Mouse (Mus musculus): ENCODE data around the gene Fezf1. TPM values are rescaled to one million over a fixed set of nuclear protein-coding genes. Genes with fewer than 3 reads are reported as not detected.

Gene Fezf1
- total and polyA plus RNA-seq, 3 experiments = not detected

GRCm38 (mm10) chr6:23211499-23211898, 36.7 kb downstream of the Fezf1 start:
- Histone ChIP-seq H3K4me3 (ENCODE audit: control insufficient read depth in 1 of 2, insufficient read depth in 1 of 2, low read depth in 2 of 2, low read length in 2 of 2) (no peak overlapping the region), H3K36me3 (ENCODE audit: control insufficient read depth in 1 of 2, insufficient read depth in 2 of 2, low read length in 2 of 2) (no peaks in the 10 kb centered on the region)

GRCm38 (mm10) chr6:23207791-23208190, 40.4 kb downstream of the Fezf1 start:
- DNase-seq (ENCODE audit: low read depth, low spot score) = no peak
- H3K36me3 ChIP-seq (ENCODE audit: control insufficient read depth in 1 of 2, insufficient read depth in 2 of 2, low read length in 2 of 2) = no peaks in the 10 kb centered on the region
- no peaks in the 10 kb centered on the region for H3K4me1 ChIP-seq (ENCODE audit: control insufficient read depth in 1 of 2, insufficient read depth in 2 of 2, low read length in 2 of 2)

More at GRCm38 (mm10) chr6:23211499-23211898, 36.7 kb downstream of the Fezf1 start:
- Histone ChIP-seq H3K4me1 (ENCODE audit: control insufficient read depth in 1 of 2, insufficient read depth in 2 of 2, low read length in 2 of 2) (no peaks in the 10 kb centered on the region), H3K79me2 (ENCODE audit: control insufficient read depth, insufficient read depth, low read length, poor library complexity) (no peaks in the 10 kb centered on the region), H3K9me3 (replicated peaks; ENCODE audit: insufficient read depth, low read length) (no peaks in the 10 kb centered on the region), H3K27me3 (ENCODE audit: control insufficient read depth in 1 of 2, insufficient read depth in 2 of 2, low read length in 2 of 2) (no peaks in the 10 kb centered on the region), H3K27ac (ENCODE audit: control insufficient read depth, low read depth, low read length) (no peak overlapping the region), H3K9ac (ENCODE audit: control insufficient read depth, low read depth, low read length, poor library complexity, severe bottlenecking) (no peak overlapping the region)
- TF ChIP-seq RAD21 (IDR thresholded peaks at IDR 0.05; ENCODE audit: low read depth, low read length) (no peak), TAL1 (IDR thresholded peaks at IDR 0.05; ENCODE audit: low read length) (no peak), KAT2A (conservative IDR thresholded peaks at IDR 0.05; ENCODE audit: low read depth, low read length) (no peak), MAZ (IDR thresholded peaks at IDR 0.05; ENCODE audit: low read depth, low read length) (no peak), ZKSCAN1 (IDR thresholded peaks at IDR 0.05; ENCODE audit: low read depth, low read length) (no peak), ZNF384 (IDR thresholded peaks at IDR 0.05; ENCODE audit: low read depth, low read length) (no peak), CTCF (IDR thresholded peaks at IDR 0.05 in 2 of 3, conservative IDR thresholded peaks at IDR 0.05 in 1 of 3; ENCODE audit: control insufficient read depth in 1 of 3, insufficient read depth in 1 of 3, low read depth in 2 of 3, low read length in 3 of 3, poor library complexity in 1 of 3, severe bottlenecking in 1 of 3) (no peak), TCF12 (IDR thresholded peaks at IDR 0.05; ENCODE audit: low read depth, low read length) (no peak), EP300 (IDR thresholded peaks at IDR 0.05; ENCODE audit: low read depth in 1 of 2, low read length in 2 of 2) (no peak), ELF1 (IDR thresholded peaks at IDR 0.05; ENCODE audit: low read depth, low read length) (no peak), MYC (IDR thresholded peaks at IDR 0.05; ENCODE audit: low read depth, low read length) (no peak), GABPA (IDR thresholded peaks at IDR 0.05; ENCODE audit: low read depth, low read length) (no peak)
- DNase-seq (ENCODE audit: low read depth, low spot score) = no peak

GRCm38 (mm10) chr6:23202630-23203029, 45.5 kb downstream of the Fezf1 start:
- no peak for DNase-seq (ENCODE audit: low read depth, low spot score)
- no peaks in the 10 kb centered on the region for H3K79me2 ChIP-seq (ENCODE audit: control insufficient read depth, insufficient read depth, low read length, poor library complexity)
- no peaks in the 10 kb centered on the region for H3K4me1 ChIP-seq (ENCODE audit: control insufficient read depth in 1 of 2, insufficient read depth in 2 of 2, low read length in 2 of 2)
- H3K27me3 ChIP-seq (ENCODE audit: control insufficient read depth in 1 of 2, insufficient read depth in 2 of 2, low read length in 2 of 2) = no peaks in the 10 kb centered on the region
- no peak overlapping the region for H3K9ac ChIP-seq (ENCODE audit: control insufficient read depth, low read depth, low read length, poor library complexity, severe bottlenecking)
- H3K36me3 ChIP-seq (ENCODE audit: control insufficient read depth in 1 of 2, insufficient read depth in 2 of 2, low read length in 2 of 2) = no peaks in the 10 kb centered on the region
- H3K27ac ChIP-seq (ENCODE audit: control insufficient read depth, low read depth, low read length) = no peak overlapping the region
- no peaks in the 10 kb centered on the region for H3K9me3 ChIP-seq (replicated peaks; ENCODE audit: insufficient read depth, low read length)
- no peak overlapping the region for H3K4me3 ChIP-seq (ENCODE audit: control insufficient read depth in 1 of 2, insufficient read depth in 1 of 2, low read depth in 2 of 2, low read length in 2 of 2)
- TF ChIP-seq KAT2A (conservative IDR thresholded peaks at IDR 0.05; ENCODE audit: low read depth, low read length) = no peak

More at GRCm38 (mm10) chr6:23207791-23208190, 40.4 kb downstream of the Fezf1 start:
- Histone ChIP-seq H3K27ac (ENCODE audit: control insufficient read depth, low read depth, low read length) (no peak overlapping the region), H3K9me3 (replicated peaks; ENCODE audit: insufficient read depth, low read length) (no peaks in the 10 kb centered on the region), H3K9ac (ENCODE audit: control insufficient read depth, low read depth, low read length, poor library complexity, severe bottlenecking) (no peak overlapping the region), H3K27me3 (ENCODE audit: control insufficient read depth in 1 of 2, insufficient read depth in 2 of 2, low read length in 2 of 2) (no peaks in the 10 kb centered on the region), H3K4me3 (ENCODE audit: control insufficient read depth in 1 of 2, insufficient read depth in 1 of 2, low read depth in 2 of 2, low read length in 2 of 2) (no peak overlapping the region), H3K79me2 (ENCODE audit: control insufficient read depth, insufficient read depth, low read length, poor library complexity) (no peaks in the 10 kb centered on the region)
- no peak for TF ChIP-seq MAFK (IDR thresholded peaks at IDR 0.05; ENCODE audit: borderline replicate concordance, low read depth, low read length)
- no peak for TF ChIP-seq TAL1 (IDR thresholded peaks at IDR 0.05; ENCODE audit: low read length)
- no peak for TF ChIP-seq ELF1 (IDR thresholded peaks at IDR 0.05; ENCODE audit: low read depth, low read length)
- TF ChIP-seq POLR2AphosphoS5 (IDR thresholded peaks at IDR 0.05; ENCODE audit: borderline replicate concordance, low read depth, low read length) = no peak
- TF ChIP-seq RCOR1 (IDR thresholded peaks at IDR 0.05; ENCODE audit: low read depth, low read length) = no peak
- no peak for TF ChIP-seq GABPA (IDR thresholded peaks at IDR 0.05; ENCODE audit: low read depth, low read length)
- TF ChIP-seq E2F4 (IDR thresholded peaks at IDR 0.05; ENCODE audit: borderline replicate concordance, low read depth, low read length) = no peak
- no peak for TF ChIP-seq ZNF384 (IDR thresholded peaks at IDR 0.05; ENCODE audit: low read depth, low read length)
- TF ChIP-seq JUND (IDR thresholded peaks at IDR 0.05; ENCODE audit: low read depth, low read length) = no peak
